Mouse (Mus musculus): ENCODE measurements around the gene Dedd2. TPM values are rescaled to one million over a fixed set of nuclear protein-coding genes. Genes with fewer than 3 reads are reported as not detected.

Dedd2 gene
- total RNA-seq, 1 experiment from 2014 or later, result 75.0 TPM

- ATAC-seq (replicated peaks; ENCODE audit: insufficient number of reproducible peaks, low FRiP score, low TSS enrichment, poor library complexity, severe bottlenecking), result no peak
Observed at GRCm38 (mm10) chr7:25192110-25192509, 28.3 kb downstream of the Dedd2 start.

- 0 out of 2 replicates have a peak, but pooled peaks have one; percentile 19 for ATAC-seq (replicated peaks; ENCODE audit: insufficient number of reproducible peaks, low FRiP score, low TSS enrichment, poor library complexity, severe bottlenecking)
Observed at GRCm38 (mm10) chr7:25190806-25191205, 29.6 kb downstream of the Dedd2 start.

- ATAC-seq (replicated peaks; ENCODE audit: insufficient number of reproducible peaks, low FRiP score, low TSS enrichment, poor library complexity, severe bottlenecking), result peak; percentile 96
Observed at GRCm38 (mm10) chr7:25187662-25188650, 32.5 kb downstream of the Dedd2 start.

GRCm38 (mm10) chr7:25184091-25184490 is 36.3 kb downstream of the Dedd2 start:
- ATAC-seq (replicated peaks; ENCODE audit: insufficient number of reproducible peaks, low FRiP score, low TSS enrichment, poor library complexity, severe bottlenecking), result no peak

- ATAC-seq (replicated peaks; ENCODE audit: insufficient number of reproducible peaks, low FRiP score, low TSS enrichment, poor library complexity, severe bottlenecking), result no peak
Observed at GRCm38 (mm10) chr7:25181814-25182213, 38.6 kb downstream of the Dedd2 start.

GRCm38 (mm10) chr7:25181331-25181790 is 39.1 kb downstream of the Dedd2 start:
- ATAC-seq (replicated peaks; ENCODE audit: insufficient number of reproducible peaks, low FRiP score, low TSS enrichment, poor library complexity, severe bottlenecking), result peak; percentile 88

GRCm38 (mm10) chr7:25180512-25180911 is 39.9 kb downstream of the Dedd2 start:
- no peak for ATAC-seq (replicated peaks; ENCODE audit: insufficient number of reproducible peaks, low FRiP score, low TSS enrichment, poor library complexity, severe bottlenecking)

GRCm38 (mm10) chr7:25179606-25180161 is 40.7 kb downstream of the Dedd2 start, which contains the start of gene Pou2f2:
Gene Pou2f2 (minus strand): TSS chr7:25179726.
- ATAC-seq (replicated peaks; ENCODE audit: insufficient number of reproducible peaks, low FRiP score, low TSS enrichment, poor library complexity, severe bottlenecking), result no peak

GRCm38 (mm10) chr7:25178787-25179605 is 41.4 kb downstream of the Dedd2 start:
- ATAC-seq (replicated peaks; ENCODE audit: insufficient number of reproducible peaks, low FRiP score, low TSS enrichment, poor library complexity, severe bottlenecking), result no peak

- no peak for ATAC-seq (replicated peaks; ENCODE audit: insufficient number of reproducible peaks, low FRiP score, low TSS enrichment, poor library complexity, severe bottlenecking)
Observed at GRCm38 (mm10) chr7:25178317-25178716, 42.1 kb downstream of the Dedd2 start.

GRCm38 (mm10) chr7:25174343-25174742 is 46.1 kb downstream of the Dedd2 start:
- no peak for ATAC-seq (replicated peaks; ENCODE audit: insufficient number of reproducible peaks, low FRiP score, low TSS enrichment, poor library complexity, severe bottlenecking)

- no peak for ATAC-seq (replicated peaks; ENCODE audit: insufficient number of reproducible peaks, low FRiP score, low TSS enrichment, poor library complexity, severe bottlenecking)
Observed at GRCm38 (mm10) chr7:25172669-25173068, 47.7 kb downstream of the Dedd2 start.

GRCm38 (mm10) chr7:25170583-25170982 is 49.8 kb downstream of the Dedd2 start:
- ATAC-seq (replicated peaks; ENCODE audit: insufficient number of reproducible peaks, low FRiP score, low TSS enrichment, poor library complexity, severe bottlenecking), result no peak

GRCm38 (mm10) chr7:25166106-25166505 is 54.3 kb downstream of the Dedd2 start:
- no peak for ATAC-seq (replicated peaks; ENCODE audit: insufficient number of reproducible peaks, low FRiP score, low TSS enrichment, poor library complexity, severe bottlenecking)

- no peak for ATAC-seq (replicated peaks; ENCODE audit: insufficient number of reproducible peaks, low FRiP score, low TSS enrichment, poor library complexity, severe bottlenecking)
Observed at GRCm38 (mm10) chr7:25156158-25156648, 64.2 kb downstream of the Dedd2 start.

GRCm38 (mm10) chr7:25155469-25156157 is 64.8 kb downstream of the Dedd2 start:
- peak; percentile 94 for ATAC-seq (replicated peaks; ENCODE audit: insufficient number of reproducible peaks, low FRiP score, low TSS enrichment, poor library complexity, severe bottlenecking)

- no peak for ATAC-seq (replicated peaks; ENCODE audit: insufficient number of reproducible peaks, low FRiP score, low TSS enrichment, poor library complexity, severe bottlenecking)
Observed at GRCm38 (mm10) chr7:25154648-25155047, 65.8 kb downstream of the Dedd2 start.

GRCm38 (mm10) chr7:25153841-25154240 is 66.6 kb downstream of the Dedd2 start:
- no peak for ATAC-seq (replicated peaks; ENCODE audit: insufficient number of reproducible peaks, low FRiP score, low TSS enrichment, poor library complexity, severe bottlenecking)
